Mouse (Mus musculus): Measurements from ENCODE around the gene Lrrc27.

DNA sequence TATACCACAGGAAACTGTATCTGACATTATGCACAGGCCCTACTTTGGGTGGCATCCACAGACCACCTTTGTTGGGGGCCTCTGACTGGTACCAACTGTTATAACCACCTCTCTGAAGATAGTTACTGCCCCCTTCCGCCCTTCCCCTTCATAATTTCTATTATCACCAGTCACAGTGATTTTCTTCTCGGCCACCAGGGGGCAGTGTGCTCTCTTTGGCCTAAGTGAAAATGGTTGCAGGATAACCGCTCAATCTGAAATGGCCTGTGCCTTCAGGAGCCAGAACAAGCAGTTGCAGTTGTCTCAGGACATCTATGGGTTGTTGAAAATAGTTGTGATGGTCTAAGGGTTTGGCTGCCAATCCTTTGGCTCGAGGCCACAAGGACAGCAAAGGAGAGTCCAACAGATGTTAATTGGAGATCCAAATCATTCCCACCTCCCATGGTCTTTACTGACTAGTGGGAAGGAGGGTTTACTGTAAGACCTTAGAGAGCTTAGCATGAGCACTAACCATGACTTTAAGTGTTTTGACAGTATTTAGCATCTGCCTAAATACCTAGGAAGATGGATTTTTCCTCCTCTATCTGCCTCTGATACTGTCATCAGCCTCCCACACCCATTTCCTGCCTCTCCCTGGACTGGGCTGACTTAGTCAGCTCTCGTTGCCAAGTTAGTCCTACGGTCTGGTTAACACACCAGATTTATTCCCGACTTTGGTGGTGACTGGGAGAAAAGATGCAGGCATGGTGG is 4.6 kb upstream of the Lrrc27 start:
- TF ChIP-seq CTCF (IDR thresholded peaks at IDR 0.05; ENCODE audit: low read depth, low read length) (peak; percentile 59), POLR2A (IDR thresholded peaks at IDR 0.05; ENCODE audit: insufficient read depth, low read length) (no peak)
